Mouse (Mus musculus) C2C12 (cell line): ENCODE results near the gene Sema4a.

Experiments used
- CTCF ChIP-seq: IDR thresholded peaks from one replicate; pipeline ENCODE4 v1.5.1; 2011; ENCODE audit not compliant: control insufficient read depth, insufficient read depth, insufficient read length
- MAX ChIP-seq: IDR thresholded peaks from one replicate; pipeline ENCODE4 v1.6.1; 2011; ENCODE audit warnings: mild to moderate bottlenecking, control low read depth

- TF ChIP-seq CTCF (no peak), MAX (no peak)
Measured at GRCm38 (mm10) chr3:88418016-88418415, 43.0 kb downstream of the Sema4a start.
